Mouse (Mus musculus): ENCODE measurements around the gene Wbp4. TPM values are rescaled to one million over a fixed set of nuclear protein-coding genes. Genes with fewer than 3 reads are reported as not detected.
"Not testable (repeated sequence)": the region's sequence is repeated elsewhere in the genome, so short reads cannot be mapped to it uniquely, and the experiment has no call there.

Gene Wbp4
- polyA plus RNA-seq, 1 experiment from 2014 or later: 36.4 TPM

DNA sequence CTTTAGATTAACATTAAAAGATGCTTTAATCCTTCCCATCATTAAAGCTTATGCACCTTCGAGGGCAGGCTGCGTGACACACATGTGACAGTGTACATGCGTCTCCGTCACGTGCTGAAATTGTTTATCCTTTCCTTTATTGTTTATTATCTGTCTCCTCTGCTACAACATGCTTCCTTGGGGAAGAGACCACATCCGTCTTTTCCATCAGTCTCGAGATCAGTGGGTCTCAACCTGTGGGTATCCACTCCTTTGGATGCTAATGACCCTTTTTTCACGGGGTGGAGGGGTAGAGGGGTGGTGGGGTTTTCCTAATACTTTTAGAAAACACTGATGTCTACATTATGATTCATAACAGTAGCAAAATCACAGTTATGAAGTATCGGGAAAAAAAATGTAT is 36.7 kb downstream of the Wbp4 start:
- Histone ChIP-seq H3K27ac (ENCODE audit: low read length) (no peak overlapping the region), H3K27me3 (ENCODE audit: control insufficient read depth, insufficient read depth, low read length) (no peaks in the 10 kb centered on the region), H3K4me2 (ENCODE audit: low read depth, low read length) (no peak overlapping the region), H3K9ac (ENCODE audit: low read length) (no peak overlapping the region), H3K4me3 (replicated peaks; ENCODE audit: low read length) (no peak overlapping the region), H3K9me3 (replicated peaks; ENCODE audit: control insufficient read depth, low read length) (no peaks in the 10 kb centered on the region), H3K4me1 (ENCODE audit: control insufficient read depth, insufficient read depth, low read length) (no peaks in the 10 kb centered on the region), H3K36me3 (ENCODE audit: control insufficient read depth, insufficient read depth, low read length) (no peaks in the 10 kb centered on the region)
- WGBS: 86% methylated on average over 9 of the region's 9 CpGs
- ATAC-seq (ENCODE audit: insufficient read depth, low FRiP score): no peak

DNA sequence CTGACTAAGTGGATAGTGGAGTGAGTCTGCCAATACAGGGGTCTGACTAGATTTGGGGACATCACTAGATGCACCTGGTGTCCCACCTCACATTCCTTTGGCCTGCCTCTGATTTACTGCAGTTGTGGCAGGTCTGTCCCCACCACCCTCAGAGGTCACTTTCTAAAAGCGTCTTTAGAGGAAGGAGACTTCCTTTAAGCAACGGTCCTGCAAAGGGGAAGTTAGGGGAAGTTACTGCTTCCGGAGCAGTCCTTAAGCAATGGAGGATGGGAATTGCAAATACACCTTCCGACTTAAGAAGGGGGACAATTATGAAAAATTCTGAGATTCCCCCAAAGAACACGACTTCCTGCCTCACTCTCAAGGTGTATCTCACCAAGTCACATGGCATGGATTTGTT is 39.9 kb downstream of the Wbp4 start:
- H3K9me3 ChIP-seq (replicated peaks; ENCODE audit: control insufficient read depth, low read length): no peaks in the 10 kb centered on the region
- no peak overlapping the region for H3K27ac ChIP-seq (ENCODE audit: low read length)
- H3K4me3 ChIP-seq (replicated peaks; ENCODE audit: low read length): no peak overlapping the region
- WGBS: 78% methylated on average over 5 of the region's 5 CpGs
- H3K4me2 ChIP-seq (ENCODE audit: low read depth, low read length): no peak overlapping the region
- ATAC-seq (ENCODE audit: insufficient read depth, low FRiP score): no peak
- no peaks in the 10 kb centered on the region for H3K36me3 ChIP-seq (ENCODE audit: control insufficient read depth, insufficient read depth, low read length)
- H3K27me3 ChIP-seq (ENCODE audit: control insufficient read depth, insufficient read depth, low read length): no peaks in the 10 kb centered on the region
- no peak overlapping the region for H3K9ac ChIP-seq (ENCODE audit: low read length)
- H3K4me1 ChIP-seq (ENCODE audit: control insufficient read depth, insufficient read depth, low read length): no peaks in the 10 kb centered on the region

DNA sequence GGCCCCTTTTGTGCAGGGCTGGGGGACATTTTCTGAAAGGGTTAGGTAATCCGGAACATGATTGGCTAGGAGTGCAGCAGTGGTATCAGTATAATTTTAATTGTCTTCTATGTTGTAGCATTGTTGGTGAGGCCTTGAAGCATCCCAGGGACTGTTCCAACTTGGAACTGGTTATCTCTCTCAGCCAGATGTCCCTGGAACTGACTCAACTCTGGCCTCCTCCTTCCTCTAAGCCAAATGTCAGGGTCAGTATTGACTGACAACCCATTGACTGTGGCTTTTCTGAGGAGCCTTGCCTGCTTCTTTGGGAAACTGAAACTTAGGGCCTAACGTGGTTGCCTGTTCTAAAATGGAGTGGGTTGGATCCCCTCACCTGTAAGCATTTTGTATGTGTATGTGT is 40.7 kb downstream of the Wbp4 start:
- no peaks in the 10 kb centered on the region for H3K36me3 ChIP-seq (ENCODE audit: control insufficient read depth, insufficient read depth, low read length)
- H3K4me2 ChIP-seq (ENCODE audit: low read depth, low read length): no peak overlapping the region
- H3K9ac ChIP-seq (ENCODE audit: low read length): no peak overlapping the region
- no peak overlapping the region for H3K27ac ChIP-seq (ENCODE audit: low read length)
- no peaks in the 10 kb centered on the region for H3K9me3 ChIP-seq (replicated peaks; ENCODE audit: control insufficient read depth, low read length)
- ATAC-seq (ENCODE audit: insufficient read depth, low FRiP score): no peak
- WGBS: 83% methylated on average over 2 of the region's 2 CpGs
- H3K4me1 ChIP-seq (ENCODE audit: control insufficient read depth, insufficient read depth, low read length): no peaks in the 10 kb centered on the region
- no peaks in the 10 kb centered on the region for H3K27me3 ChIP-seq (ENCODE audit: control insufficient read depth, insufficient read depth, low read length)
- H3K4me3 ChIP-seq (replicated peaks; ENCODE audit: low read length): no peak overlapping the region

DNA sequence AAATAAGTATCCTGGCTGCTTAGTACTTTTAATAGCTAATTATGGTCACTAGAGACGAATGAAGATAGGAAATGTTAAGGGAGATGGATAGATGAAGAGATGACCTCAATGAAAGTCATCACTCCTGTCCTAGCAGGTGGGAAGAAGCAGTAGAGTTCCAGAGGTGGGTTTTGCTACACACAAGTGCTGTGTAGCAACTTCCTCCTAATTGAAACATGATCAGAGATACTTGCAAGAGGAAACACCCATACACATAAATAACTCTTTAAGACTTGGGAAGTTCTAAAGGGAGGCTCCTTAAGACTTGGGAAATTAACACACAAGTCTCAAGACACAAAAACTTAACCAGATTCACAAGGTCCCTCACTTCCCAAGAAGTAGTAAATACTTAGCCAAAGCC is 47.3 kb downstream of the Wbp4 start:
- H3K4me3 ChIP-seq (replicated peaks; ENCODE audit: low read length): no peak overlapping the region
- WGBS: 82% methylated on average over 1 of the region's 1 CpGs
- H3K4me2 ChIP-seq (ENCODE audit: low read depth, low read length): no peak overlapping the region
- no peaks in the 10 kb centered on the region for H3K4me1 ChIP-seq (ENCODE audit: control insufficient read depth, insufficient read depth, low read length)
- no peaks in the 10 kb centered on the region for H3K9me3 ChIP-seq (replicated peaks; ENCODE audit: control insufficient read depth, low read length)
- no peaks in the 10 kb centered on the region for H3K36me3 ChIP-seq (ENCODE audit: control insufficient read depth, insufficient read depth, low read length)
- H3K9ac ChIP-seq (ENCODE audit: low read length): no peak overlapping the region
- H3K27me3 ChIP-seq (ENCODE audit: control insufficient read depth, insufficient read depth, low read length): no peaks in the 10 kb centered on the region
- H3K27ac ChIP-seq (ENCODE audit: low read length): no peak overlapping the region
- ATAC-seq (ENCODE audit: insufficient read depth, low FRiP score): no peak

DNA sequence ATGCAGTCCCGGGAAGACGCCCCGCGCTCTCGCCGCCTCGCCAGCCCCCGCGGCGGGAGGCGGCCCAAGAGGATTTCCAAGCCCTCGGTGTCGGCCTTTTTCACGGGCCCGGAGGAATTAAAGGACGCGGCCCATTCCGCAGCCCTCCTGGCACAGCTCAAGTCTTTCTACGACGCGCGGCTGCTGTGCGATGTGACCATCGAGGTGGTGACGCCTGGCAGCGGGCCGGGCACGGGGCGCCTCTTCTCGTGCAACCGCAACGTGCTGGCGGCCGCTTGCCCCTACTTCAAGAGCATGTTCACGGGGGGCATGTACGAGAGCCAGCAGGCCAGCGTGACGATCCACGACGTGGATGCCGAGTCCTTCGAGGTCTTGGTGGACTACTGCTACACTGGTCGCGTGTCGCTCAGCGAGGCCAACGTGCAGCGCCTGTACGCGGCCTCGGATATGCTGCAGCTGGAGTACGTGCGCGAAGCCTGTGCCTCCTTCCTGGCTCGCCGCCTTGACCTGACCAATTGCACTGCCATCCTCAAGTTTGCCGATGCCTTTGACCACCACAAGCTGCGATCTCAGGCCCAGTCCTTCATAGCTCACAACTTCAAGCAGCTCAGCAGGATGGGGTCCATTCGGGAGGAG is 54.5 kb downstream of the Wbp4 start:
- Histone ChIP-seq H3K9ac (ENCODE audit: low read length) (peak overlapping the region; percentile 72), H3K4me2 (ENCODE audit: low read depth, low read length) (peak overlapping the region; percentile 40), H3K27ac (ENCODE audit: low read length) (peak overlapping the region; percentile 80), H3K4me3 (replicated peaks; ENCODE audit: low read length) (peak overlapping the region; percentile 55), H3K36me3 (ENCODE audit: control insufficient read depth, insufficient read depth, low read length) (peaks cover 11% of the 10 kb centered on the region; the same call in 1 of the 2 replicates)
- peak; percentile 3; the same call in 1 of the 2 replicates for ATAC-seq (ENCODE audit: insufficient read depth, low FRiP score)
- H3K9me3 ChIP-seq (replicated peaks; ENCODE audit: control insufficient read depth, low read length); H3K4me1 ChIP-seq (ENCODE audit: control insufficient read depth, insufficient read depth, low read length); H3K27me3 ChIP-seq (ENCODE audit: control insufficient read depth, insufficient read depth, low read length): not testable (repeated sequence)
- WGBS: 48% methylated on average over 12 of the region's 59 CpGs

DNA sequence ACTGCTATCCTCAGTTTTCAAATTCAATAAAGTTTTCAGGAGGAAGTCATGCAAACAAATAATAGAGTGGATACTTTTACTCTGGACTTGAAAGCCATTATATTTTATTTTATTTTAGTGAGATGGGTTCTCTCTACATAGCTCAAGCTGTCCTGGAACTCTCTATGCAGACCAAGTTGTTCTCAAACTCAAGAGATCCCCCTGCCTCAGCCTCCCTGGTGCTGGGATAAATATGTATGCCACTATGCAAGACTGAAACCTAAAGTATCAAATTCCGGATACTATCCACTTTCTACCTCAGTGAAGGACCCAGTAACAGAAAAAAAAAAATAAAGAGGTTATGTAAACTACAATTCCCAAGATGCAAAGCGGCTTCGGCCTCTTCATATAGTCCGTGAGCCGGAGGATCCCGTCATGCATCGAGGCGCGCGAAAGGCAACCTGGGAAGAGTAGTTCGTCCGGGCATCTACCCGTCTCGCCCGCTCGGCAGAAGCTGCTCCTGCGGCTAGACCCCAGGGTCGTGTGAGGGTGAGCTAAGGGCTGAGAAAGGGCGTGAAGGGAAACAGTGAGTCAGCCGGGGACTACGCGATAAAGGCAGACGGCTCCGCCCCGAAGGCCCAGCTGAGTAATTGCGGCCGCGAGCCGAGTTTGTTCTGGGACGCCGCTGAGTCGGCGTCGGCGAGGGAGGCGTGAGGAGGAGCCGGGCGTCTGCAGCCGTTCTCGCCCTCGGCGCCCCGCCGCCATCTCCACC is 55.2 kb downstream of the Wbp4 start, which contains the start of gene Kbtbd7:
Gene Kbtbd7, plus strand, starts transcription at position 533 of the 751 bp plus-strand sequence.
- H3K36me3 ChIP-seq (ENCODE audit: control insufficient read depth, insufficient read depth, low read length): peaks cover 11% of the 10 kb centered on the region; the same call in 1 of the 2 replicates
- peak within 1 kb of the TSS; percentile 80 for H3K27ac ChIP-seq (ENCODE audit: low read length)
- peak within 1 kb of the TSS; percentile 40 for H3K4me2 ChIP-seq (ENCODE audit: low read depth, low read length)
- WGBS: under 1% methylated on average over 40 of the region's 44 CpGs
- H3K9ac ChIP-seq (ENCODE audit: low read length): peak within 1 kb of the TSS; percentile 72
- H3K27me3 ChIP-seq (ENCODE audit: control insufficient read depth, insufficient read depth, low read length): no peaks in the 10 kb centered on the region
- peaks cover 10% of the 10 kb centered on the region for H3K9me3 ChIP-seq (replicated peaks; ENCODE audit: control insufficient read depth, low read length)
- H3K4me3 ChIP-seq (replicated peaks; ENCODE audit: low read length): peak within 1 kb of the TSS; percentile 55
- no peaks in the 10 kb centered on the region for H3K4me1 ChIP-seq (ENCODE audit: control insufficient read depth, insufficient read depth, low read length)
- peak; percentile 99 for ATAC-seq (ENCODE audit: insufficient read depth, low FRiP score)

DNA sequence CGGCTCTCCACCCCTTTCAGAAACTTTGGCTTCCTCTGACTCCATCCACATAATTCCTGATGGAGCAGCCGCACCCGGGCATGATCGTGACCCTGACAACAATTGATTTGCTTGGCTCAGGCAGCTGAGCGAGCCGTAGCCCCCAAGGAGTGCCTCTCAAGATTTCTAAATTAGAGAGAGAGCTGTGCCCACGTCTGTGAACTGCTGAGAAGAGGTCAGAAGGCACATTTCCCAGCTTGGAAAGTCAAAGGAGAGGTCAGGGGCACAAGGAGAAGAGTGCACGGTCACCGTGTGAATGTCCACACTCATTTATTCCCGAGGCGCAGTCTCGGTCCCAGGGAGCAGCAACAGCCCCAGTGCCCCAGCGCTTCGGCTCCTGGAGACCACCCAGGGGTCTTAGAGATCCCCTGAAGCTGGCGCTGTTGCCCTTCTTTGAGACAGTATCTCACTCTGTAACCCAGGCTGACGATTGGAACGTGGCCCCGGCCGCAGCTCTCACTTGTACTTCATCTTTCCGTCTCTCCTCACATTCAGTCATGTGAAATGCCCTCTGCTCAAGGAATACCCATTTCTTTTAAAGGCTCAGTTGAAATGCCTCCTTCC is 61.1 kb downstream of the Wbp4 start:
- no peak for ATAC-seq (ENCODE audit: insufficient read depth, low FRiP score)
- no peak overlapping the region for H3K4me3 ChIP-seq (replicated peaks; ENCODE audit: low read length)
- WGBS: 61% methylated on average over 20 of the region's 20 CpGs

DNA sequence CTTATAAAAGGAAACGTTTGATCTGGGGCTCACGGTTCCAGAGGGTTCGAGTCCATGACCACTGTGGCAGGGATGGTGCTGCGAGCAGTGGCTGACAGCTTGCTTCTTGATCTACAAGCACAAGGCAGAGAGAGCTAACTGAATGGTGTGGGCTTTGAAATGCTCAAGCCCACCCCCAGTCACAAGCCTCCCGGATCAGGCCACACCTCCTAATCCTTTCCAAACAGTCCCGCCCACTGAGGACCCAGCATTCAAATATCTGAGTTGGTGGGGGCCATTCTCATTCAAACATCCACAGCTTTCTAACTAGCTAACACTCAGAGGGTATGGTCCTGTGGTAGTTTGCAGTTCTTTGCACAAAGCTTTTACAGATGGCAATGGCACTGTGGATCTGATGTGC is 68.2 kb downstream of the Wbp4 start:
- Histone ChIP-seq H3K4me1 (ENCODE audit: control insufficient read depth, insufficient read depth, low read length) (no peaks in the 10 kb centered on the region), H3K27ac (ENCODE audit: low read length) (no peak overlapping the region), H3K9ac (ENCODE audit: low read length) (no peak overlapping the region), H3K27me3 (ENCODE audit: control insufficient read depth, insufficient read depth, low read length) (no peaks in the 10 kb centered on the region), H3K4me2 (ENCODE audit: low read depth, low read length) (no peak overlapping the region), H3K4me3 (replicated peaks; ENCODE audit: low read length) (no peak overlapping the region), H3K36me3 (ENCODE audit: control insufficient read depth, insufficient read depth, low read length) (0 out of 2 replicates have a peak, but pooled peaks cover 4% of the 10 kb centered on the region), H3K9me3 (replicated peaks; ENCODE audit: control insufficient read depth, low read length) (no peaks in the 10 kb centered on the region)
- WGBS: 82% methylated on average over 6 of the region's 6 CpGs
- no peak for ATAC-seq (ENCODE audit: insufficient read depth, low FRiP score)

More for the DNA sequence above, 61.1 kb downstream of the Wbp4 start:
- H3K4me2 ChIP-seq (ENCODE audit: low read depth, low read length): no peak overlapping the region
- 0 out of 2 replicates have a peak, but pooled peaks cover 4% of the 10 kb centered on the region for H3K36me3 ChIP-seq (ENCODE audit: control insufficient read depth, insufficient read depth, low read length)
- no peaks in the 10 kb centered on the region for H3K9me3 ChIP-seq (replicated peaks; ENCODE audit: control insufficient read depth, low read length)
- no peaks in the 10 kb centered on the region for H3K27me3 ChIP-seq (ENCODE audit: control insufficient read depth, insufficient read depth, low read length)
- no peak overlapping the region for H3K9ac ChIP-seq (ENCODE audit: low read length)
- no peak overlapping the region for H3K27ac ChIP-seq (ENCODE audit: low read length)
- H3K4me1 ChIP-seq (ENCODE audit: control insufficient read depth, insufficient read depth, low read length): no peaks in the 10 kb centered on the region

DNA sequence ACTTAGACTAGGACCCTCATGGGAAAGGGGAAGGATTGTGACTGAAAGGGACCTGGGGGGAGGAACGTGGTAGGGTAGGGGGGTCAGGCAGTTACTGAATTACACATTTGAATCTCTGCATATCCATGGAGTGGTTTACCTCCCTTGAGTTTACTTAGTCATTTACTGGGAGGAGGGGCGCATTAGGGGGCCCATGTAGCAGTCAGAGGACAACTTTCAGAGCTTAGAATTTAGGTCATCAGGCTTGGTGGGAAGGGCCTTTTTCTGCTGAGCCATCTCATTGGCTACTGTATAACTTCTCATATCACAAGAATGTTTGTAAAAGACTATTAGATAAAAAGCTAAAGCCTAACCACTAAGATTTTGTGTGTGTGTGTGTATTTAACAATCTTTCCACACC is 70.7 kb downstream of the Wbp4 start:
- Histone ChIP-seq H3K4me1 (ENCODE audit: control insufficient read depth, insufficient read depth, low read length) (no peaks in the 10 kb centered on the region), H3K9me3 (replicated peaks; ENCODE audit: control insufficient read depth, low read length) (no peaks in the 10 kb centered on the region), H3K4me3 (replicated peaks; ENCODE audit: low read length) (no peak overlapping the region), H3K36me3 (ENCODE audit: control insufficient read depth, insufficient read depth, low read length) (no peaks in the 10 kb centered on the region), H3K4me2 (ENCODE audit: low read depth, low read length) (no peak overlapping the region), H3K9ac (ENCODE audit: low read length) (no peak overlapping the region), H3K27me3 (ENCODE audit: control insufficient read depth, insufficient read depth, low read length) (no peaks in the 10 kb centered on the region), H3K27ac (ENCODE audit: low read length) (peak overlapping the region; percentile 69)
- 66% methylated on average over 2 of the region's 2 CpGs for WGBS
- ATAC-seq (ENCODE audit: insufficient read depth, low FRiP score): peak; percentile 86

Measured in stomach, embryonic 16.5 days (tissue).